Mouse (Mus musculus): Measurements from ENCODE around the gene Morn2. TPM values are rescaled to one million over a fixed set of nuclear protein-coding genes. Genes with fewer than 3 reads are reported as not detected.

The Morn2 gene
- polyA plus RNA-seq, 1 experiment from 2014 or later, result 49.7 TPM

DNA sequence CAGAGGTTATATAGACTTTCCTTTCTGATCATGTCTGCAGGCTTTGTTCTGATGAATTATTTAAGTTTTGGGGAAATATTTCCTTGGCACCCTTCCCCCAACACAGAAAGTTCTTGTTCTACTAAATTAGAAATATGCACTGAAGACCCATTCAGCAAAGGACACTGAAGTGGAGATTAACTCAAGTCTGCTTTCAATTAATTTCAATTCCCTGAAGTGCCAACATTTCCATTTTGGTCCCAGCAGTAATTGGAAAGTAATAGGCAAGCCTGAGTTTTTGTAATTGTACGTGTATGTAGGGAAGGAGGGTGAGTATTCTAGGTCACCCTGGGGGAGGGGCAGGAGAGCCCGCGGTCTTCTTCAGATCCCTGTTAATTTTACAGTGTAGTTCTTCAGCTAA is 36.4 kb downstream of the Morn2 start:
- Histone ChIP-seq H3K4me1 (no peaks in the 10 kb centered on the region), H3K36me3 (replicated peaks) (no peaks in the 10 kb centered on the region), H3K9ac (no peak overlapping the region), H3K27ac (no peak overlapping the region), H3K27me3 (replicated peaks) (no peaks in the 10 kb centered on the region), H3K4me3 (no peak overlapping the region), H3K9me3 (no peaks in the 10 kb centered on the region), H3K4me2 (no peak overlapping the region)
- ATAC-seq (replicated peaks), result no peak
- WGBS, result 66% methylated on average over 3 of the region's 3 CpGs

DNA sequence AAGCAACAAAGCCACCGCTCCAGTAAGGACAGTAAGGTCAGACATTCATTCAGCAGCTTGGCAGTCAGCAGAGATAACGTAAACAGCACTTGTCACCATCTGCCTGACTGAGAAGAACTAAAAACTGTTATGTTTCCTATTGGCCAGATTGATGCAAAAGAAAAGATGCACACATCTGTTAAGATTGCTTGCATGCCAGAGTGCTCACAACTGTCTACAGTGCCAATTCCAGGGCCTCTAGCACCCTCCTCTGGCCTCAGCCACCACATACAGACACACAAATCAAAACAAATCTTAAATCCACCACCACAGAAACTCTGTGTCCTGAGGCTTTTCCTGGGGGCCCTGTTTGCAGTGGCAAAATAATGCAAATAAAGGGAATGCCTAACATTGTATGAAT is 42.4 kb downstream of the Morn2 start:
- Histone ChIP-seq H3K4me2 (no peak overlapping the region), H3K36me3 (replicated peaks) (no peaks in the 10 kb centered on the region), H3K4me3 (no peak overlapping the region), H3K9ac (no peak overlapping the region), H3K27me3 (replicated peaks) (no peaks in the 10 kb centered on the region), H3K27ac (no peak overlapping the region), H3K9me3 (no peaks in the 10 kb centered on the region), H3K4me1 (no peaks in the 10 kb centered on the region)
- ATAC-seq (replicated peaks), result 0 out of 2 replicates have a peak, but pooled peaks have one; percentile 33
- WGBS, result 77% methylated on average over 2 of the region's 2 CpGs

DNA sequence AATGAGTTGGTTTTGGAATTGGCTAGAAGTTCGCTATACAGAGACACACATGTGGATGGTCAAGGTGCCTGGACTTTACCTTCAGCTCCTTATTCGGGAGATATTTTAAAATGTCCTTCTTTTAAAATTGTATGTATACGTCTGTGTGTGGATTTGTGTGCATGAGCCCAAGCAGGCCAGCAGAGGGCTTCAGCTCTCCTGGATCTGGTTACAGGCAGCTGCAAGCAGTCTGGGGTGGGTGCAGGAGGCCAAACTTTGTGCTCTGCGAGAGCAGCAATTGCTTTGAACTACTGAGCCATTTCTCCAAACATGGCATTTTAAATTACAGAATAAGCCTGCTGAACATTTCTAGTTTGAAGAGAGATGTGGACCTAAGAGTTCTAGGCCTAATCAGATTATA is 55.3 kb downstream of the Morn2 start:
- 87% methylated on average over 4 of the region's 4 CpGs for WGBS
- Histone ChIP-seq H3K9me3 (no peaks in the 10 kb centered on the region), H3K27me3 (replicated peaks) (no peaks in the 10 kb centered on the region), H3K36me3 (replicated peaks) (no peaks in the 10 kb centered on the region), H3K9ac (no peak overlapping the region), H3K4me2 (no peak overlapping the region), H3K4me3 (no peak overlapping the region), H3K4me1 (no peaks in the 10 kb centered on the region), H3K27ac (no peak overlapping the region)
- no peak for ATAC-seq (replicated peaks)

DNA sequence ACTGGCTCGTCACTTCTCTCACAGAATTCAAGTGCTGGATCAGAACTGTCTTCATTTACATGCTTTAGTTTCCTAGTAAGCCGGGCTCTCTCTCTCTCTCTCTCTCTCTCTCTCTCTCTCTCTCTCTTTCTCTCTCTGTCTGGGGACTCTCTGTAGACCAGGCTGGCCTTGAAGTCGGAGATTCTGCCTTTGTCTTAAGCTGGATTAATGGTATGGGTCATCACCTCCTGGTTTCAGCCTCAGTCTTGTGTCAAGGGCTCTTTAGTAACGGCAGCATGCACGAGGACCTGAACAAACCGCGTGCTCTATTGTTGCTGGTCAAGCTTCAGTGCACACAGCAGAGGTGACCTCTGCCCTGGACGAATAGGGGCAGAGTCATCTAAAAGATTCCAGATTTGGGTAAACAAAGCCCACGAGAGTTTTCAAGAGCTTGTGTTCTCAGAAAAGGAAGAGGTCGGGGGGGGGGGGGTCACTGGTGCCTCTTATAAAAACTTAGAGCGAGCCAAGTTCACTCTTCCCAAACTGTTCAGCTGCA is 56.7 kb downstream of the Morn2 start:
- Histone ChIP-seq H3K4me1 (no peaks in the 10 kb centered on the region), H3K9me3 (no peaks in the 10 kb centered on the region), H3K9ac (no peak overlapping the region), H3K4me3 (no peak overlapping the region), H3K27ac (no peak overlapping the region), H3K27me3 (replicated peaks) (no peaks in the 10 kb centered on the region), H3K4me2 (no peak overlapping the region), H3K36me3 (replicated peaks) (no peaks in the 10 kb centered on the region)
- WGBS, result 15% methylated on average over 11 of the region's 11 CpGs
- ATAC-seq (replicated peaks), result no peak

Other genes starting within 250 kb of the Morn2 start
- gene Hnrnpll, start 227.9 kb upstream of the Morn2 start, polyA plus RNA-seq (2015; fragmentation: Nextera tagmentation; extraction: Ambion mirVana), result 63.7 and 65.5 TPM in 2 replicates
- gene Galm, start 162.7 kb upstream of the Morn2 start, polyA plus RNA-seq (2015; fragmentation: Nextera tagmentation; extraction: Ambion mirVana), result 1.5 and 2.0 TPM in 2 replicates
- gene Srsf7, start 82.9 kb upstream of the Morn2 start, polyA plus RNA-seq (2015; fragmentation: Nextera tagmentation; extraction: Ambion mirVana), result 417 and 424 TPM in 2 replicates
- gene Ttc39d, start 82.7 kb upstream of the Morn2 start, polyA plus RNA-seq (2015; fragmentation: Nextera tagmentation; extraction: Ambion mirVana), result 0.06 and 0.22 TPM in 2 replicates
- gene Gemin6, start 65.8 kb upstream of the Morn2 start, polyA plus RNA-seq (2015; fragmentation: Nextera tagmentation; extraction: Ambion mirVana), result 18.1 and 21.5 TPM in 2 replicates
- gene Dhx57, start 273 bp downstream of the Morn2 start, polyA plus RNA-seq (2015; fragmentation: Nextera tagmentation; extraction: Ambion mirVana), result 52.2 and 58.2 TPM in 2 replicates
- 1.0 and 1.6 TPM in 2 replicates for gene Arhgef33, start 17.2 kb downstream of the Morn2 start, polyA plus RNA-seq (2015; fragmentation: Nextera tagmentation; extraction: Ambion mirVana)
- 3.3 and 4.4 TPM in 2 replicates for gene Gm10190, start 83.3 kb downstream of the Morn2 start, polyA plus RNA-seq (2015; fragmentation: Nextera tagmentation; extraction: Ambion mirVana)
- gene Sos1, start 190.2 kb downstream of the Morn2 start, polyA plus RNA-seq (2015; fragmentation: Nextera tagmentation; extraction: Ambion mirVana), result 8.5 and 8.8 TPM in 2 replicates